Mouse (Mus musculus) heart, postnatal 0 days (tissue): ENCODE results near the gene Efcab12. TPM values are rescaled to one million over a fixed set of nuclear protein-coding genes. Genes with fewer than 3 reads are reported as not detected.

Source experiments
- ATAC-seq: fragments of 200-750 bp; cut with Nextera tagmentation; 2 replicates; pipeline ENCODE4 v1.8.0; 2017; ENCODE audit warnings: low read depth, moderate number of reproducible peaks, moderate library complexity; ENCODE audit not compliant: insufficient read depth
- DNase-seq: peaks from one replicate; pipeline ENCODE4 v3.0.0-alpha.2; 2016; ENCODE audit warnings: low spot score
- H3K27ac ChIP-seq: fragments of 300-500 bp; sonication (generic); 2 replicates; pipeline ENCODE4 v1.5.1; 2014; ENCODE audit warnings: low read depth, mild to moderate bottlenecking
- H3K27me3 ChIP-seq: fragments of 300-500 bp; sonication (generic); 2 replicates; pipeline ENCODE4 v1.6.1; 2014; ENCODE audit warnings: low read length, mixed read lengths; ENCODE audit not compliant: control insufficient read depth, insufficient read depth
- H3K36me3 ChIP-seq: fragments of 300-500 bp; sonication (generic); replicated peaks from 2 replicates; pipeline ENCODE4 v1.6.1; 2014; ENCODE audit warnings: low read length, mixed read lengths; ENCODE audit not compliant: control insufficient read depth, insufficient read depth
- H3K4me1 ChIP-seq: fragments of 300-500 bp; sonication (generic); 2 replicates; pipeline ENCODE4 v1.6.1; 2014; ENCODE audit warnings: antibody characterized with exemption; ENCODE audit not compliant: control insufficient read depth, insufficient read depth
- H3K4me2 ChIP-seq: fragments of 300-500 bp; sonication (generic); 2 replicates; pipeline ENCODE4 v1.6.1; 2014; ENCODE audit warnings: low read depth, mild to moderate bottlenecking, low read length, moderate library complexity
- H3K4me3 ChIP-seq: fragments of 300-500 bp; sonication (generic); 2 replicates; pipeline ENCODE4 v1.5.1; 2014; ENCODE audit warnings: low read depth, low read length
- H3K9ac ChIP-seq: fragments of 300-500 bp; sonication (generic); replicated peaks from 2 replicates; pipeline ENCODE4 v1.6.1; 2014; ENCODE audit warnings: low read depth, low read length, mixed read lengths
- H3K9me3 ChIP-seq: fragments of 300-500 bp; sonication (generic); replicated peaks from 2 replicates; pipeline ENCODE4 v1.6.1; 2016; ENCODE audit warnings: low read length; ENCODE audit not compliant: control insufficient read depth
- CTCF ChIP-seq: IDR thresholded peaks from 2 replicates; pipeline ENCODE4 v1.5.1; 2016; ENCODE audit warnings: antibody characterized with exemption, control low read depth, low read depth
- EP300 ChIP-seq: IDR thresholded peaks from 2 replicates; pipeline ENCODE4 v1.6.1; 2016; ENCODE audit warnings: antibody characterized with exemption, low read depth
- WGBS: fragments of 180-500 bp; shearing (Covaris S2); extraction: QIAGEN DNeasy Blood & Tissue Kit; methylation state at CpG from one replicate; pipeline ENCODE4 v1.1.7; 2014; 5-methylcytosine and 5-hydroxymethylcytosine counted together
- polyA plus RNA-seq: library from polyadenylated mRNA; unstranded; fragments of >200 nt; fragmentation: Nextera tagmentation; extraction: Ambion mirVana; gene quantifications from 2 replicates; pipeline ENCODE4 v1.2.1, GENCODE M21; 2015
- total RNA-seq: library from RNA; depleted of rRNA; stranded (reverse); fragments of >200 nt; gene quantifications from 2 replicates; pipeline ENCODE4 v1.2.3, GENCODE M21; 2014; ENCODE audit warnings: low replicate concordance

Gene Efcab12
- total and polyA plus RNA-seq, 2 experiments from 2014 or later: 0.30 TPM; not detected in 1

DNA sequence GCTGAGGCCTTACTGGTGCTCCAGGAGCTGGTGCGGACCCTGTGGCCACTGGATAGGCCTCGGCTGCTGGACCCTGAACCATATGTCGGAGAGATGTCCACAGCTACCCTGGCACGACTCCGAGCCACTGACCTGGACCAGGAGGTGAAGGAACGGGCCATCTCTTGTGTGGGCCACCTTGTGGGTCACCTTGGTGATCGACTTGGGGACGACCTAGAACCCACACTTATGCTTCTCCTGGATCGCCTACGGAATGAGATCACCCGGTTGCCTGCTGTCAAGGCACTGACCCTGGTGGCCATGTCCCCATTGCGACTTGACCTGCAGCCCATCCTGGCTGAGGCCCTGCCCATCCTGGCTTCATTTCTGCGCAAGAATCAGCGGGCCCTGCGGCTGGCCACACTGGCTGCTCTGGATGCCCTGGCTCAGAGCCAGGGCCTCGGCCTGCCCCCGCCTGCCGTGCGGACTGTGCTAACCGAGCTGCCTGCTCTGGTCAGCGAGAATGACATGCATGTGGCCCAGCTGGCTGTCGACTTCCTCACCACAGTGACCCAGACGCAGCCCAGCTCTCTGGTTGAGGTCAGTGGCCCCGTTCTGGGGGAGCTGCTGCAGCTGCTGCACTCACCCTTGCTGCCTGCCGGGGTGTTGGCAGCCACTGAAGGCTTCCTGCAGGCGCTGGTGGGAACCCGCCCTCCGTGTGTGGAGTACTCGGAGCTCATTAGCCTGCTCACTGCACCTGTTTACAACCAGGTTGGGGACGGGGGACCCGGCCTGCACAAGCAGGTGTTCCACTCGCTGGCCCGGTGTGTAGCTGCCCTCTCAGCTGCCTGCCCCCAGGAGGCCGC, 46.1 kb downstream of the Efcab12 start:
- Histone ChIP-seq H3K27ac (no peak overlapping the region), H3K9ac (no peak overlapping the region), H3K4me3 (no peak overlapping the region), H3K27me3 (no peaks in the 10 kb centered on the region), H3K4me1 (peaks cover 3% of the 10 kb centered on the region; the same call in 1 of the 2 replicates), H3K9me3 (no peaks in the 10 kb centered on the region), H3K36me3 (peaks cover 93% of the 10 kb centered on the region), H3K4me2 (no peak overlapping the region)
- no peak for TF ChIP-seq CTCF
- TF ChIP-seq EP300: no peak
- ATAC-seq (peak; percentile 55), DNase-seq (no peak)
- WGBS: 59% methylated on average over 34 of the region's 34 CpGs

DNA sequence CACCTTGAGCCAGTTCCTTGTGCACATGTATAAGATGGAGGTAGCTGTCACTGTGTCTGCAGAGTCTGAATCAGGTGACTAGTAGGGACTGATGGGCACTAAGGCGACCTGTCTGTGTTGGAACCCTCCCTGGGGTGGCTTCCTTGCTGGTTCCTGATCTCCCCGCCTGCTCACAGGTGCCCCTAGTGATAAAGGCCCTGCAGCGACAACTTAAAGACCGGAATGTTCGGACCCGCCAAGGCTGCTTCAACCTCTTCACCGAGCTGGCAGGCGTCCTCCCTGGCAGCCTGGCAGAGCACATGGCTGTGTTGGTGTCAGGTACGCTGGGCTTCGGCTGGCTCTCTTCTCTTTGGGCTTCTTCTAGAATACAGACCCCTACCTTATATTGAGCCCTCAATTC, 47.2 kb downstream of the Efcab12 start:
- H3K4me3 ChIP-seq: no peak overlapping the region
- WGBS: 55% methylated on average over 10 of the region's 10 CpGs
- no peak overlapping the region; the same call in 1 of the 2 replicates for H3K27ac ChIP-seq
- no peak for ATAC-seq
- H3K9me3 ChIP-seq: no peaks in the 10 kb centered on the region
- peaks cover 93% of the 10 kb centered on the region for H3K36me3 ChIP-seq
- H3K27me3 ChIP-seq: no peaks in the 10 kb centered on the region
- H3K4me2 ChIP-seq: no peak overlapping the region
- H3K4me1 ChIP-seq: peaks cover 3% of the 10 kb centered on the region; the same call in 1 of the 2 replicates
- H3K9ac ChIP-seq: no peak overlapping the region
- DNase-seq: peak; percentile 37
- TF ChIP-seq CTCF: no peak

DNA sequence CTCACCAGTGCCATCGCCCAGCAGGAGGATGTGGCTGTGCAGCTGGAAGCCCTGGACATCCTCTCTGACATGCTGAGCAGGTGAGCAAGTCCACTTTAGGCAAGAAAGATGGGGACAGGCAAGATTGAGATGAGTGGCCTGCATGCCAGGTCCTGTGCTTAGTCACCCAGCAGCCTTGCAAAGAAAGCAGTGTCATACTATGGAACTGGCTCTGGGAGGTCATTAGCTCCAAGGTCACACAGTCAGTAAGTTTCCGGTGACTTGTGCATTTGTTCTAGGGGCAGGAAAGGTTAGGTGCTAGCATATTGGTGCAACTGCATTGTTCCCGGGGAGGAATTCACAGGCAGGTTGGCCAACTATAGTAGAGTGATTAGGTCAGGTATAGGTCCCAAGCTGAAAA, 55.4 kb downstream of the Efcab12 start:
- TF ChIP-seq CTCF (no peak), EP300 (no peak)
- no peak overlapping the region for H3K4me2 ChIP-seq
- no peaks in the 10 kb centered on the region for H3K27me3 ChIP-seq
- peaks cover 91% of the 10 kb centered on the region for H3K36me3 ChIP-seq
- DNase-seq: no peak
- peak; percentile 24; the same call in 1 of the 2 replicates for ATAC-seq
- H3K27ac ChIP-seq: peak overlapping the region; percentile 30; the same call in 1 of the 2 replicates
- no peaks in the 10 kb centered on the region for H3K4me1 ChIP-seq
- 66% methylated on average over 3 of the region's 3 CpGs for WGBS
- no peak overlapping the region for H3K4me3 ChIP-seq
- no peak overlapping the region for H3K9ac ChIP-seq
- H3K9me3 ChIP-seq: no peaks in the 10 kb centered on the region

DNA sequence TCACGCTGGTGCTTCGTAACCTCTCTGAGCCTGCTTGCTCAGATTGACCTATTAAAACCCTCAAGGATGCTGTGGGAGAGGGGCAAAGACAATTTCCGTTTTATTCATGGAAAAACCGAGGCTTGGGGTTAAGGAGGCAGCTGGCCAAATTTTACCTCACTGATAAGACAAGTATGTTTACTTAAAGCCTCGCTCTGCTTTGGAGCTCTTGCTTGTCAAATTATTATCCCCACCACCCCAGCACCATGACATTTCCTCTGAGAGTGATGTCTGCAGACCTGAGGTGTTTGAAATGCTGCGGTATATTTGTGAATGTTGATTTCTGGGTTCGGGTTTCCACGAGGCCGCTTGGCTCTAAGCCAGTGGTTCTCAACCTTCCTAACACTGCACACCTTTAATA, 61.8 kb downstream of the Efcab12 start:
- H3K4me1 ChIP-seq: peaks cover 17% of the 10 kb centered on the region
- no peaks in the 10 kb centered on the region for H3K27me3 ChIP-seq
- H3K27ac ChIP-seq: peak overlapping the region; percentile 91
- peaks cover 28% of the 10 kb centered on the region for H3K36me3 ChIP-seq
- ATAC-seq (peak; percentile 22), DNase-seq (peak; percentile 49)
- peak overlapping the region; percentile 26 for H3K4me3 ChIP-seq
- no peaks in the 10 kb centered on the region for H3K9me3 ChIP-seq
- peak overlapping the region; percentile 50 for H3K9ac ChIP-seq
- 8% methylated on average over 9 of the region's 9 CpGs for WGBS
- H3K4me2 ChIP-seq: peak overlapping the region; percentile 76
- TF ChIP-seq CTCF: no peak
- no peak for TF ChIP-seq EP300

DNA sequence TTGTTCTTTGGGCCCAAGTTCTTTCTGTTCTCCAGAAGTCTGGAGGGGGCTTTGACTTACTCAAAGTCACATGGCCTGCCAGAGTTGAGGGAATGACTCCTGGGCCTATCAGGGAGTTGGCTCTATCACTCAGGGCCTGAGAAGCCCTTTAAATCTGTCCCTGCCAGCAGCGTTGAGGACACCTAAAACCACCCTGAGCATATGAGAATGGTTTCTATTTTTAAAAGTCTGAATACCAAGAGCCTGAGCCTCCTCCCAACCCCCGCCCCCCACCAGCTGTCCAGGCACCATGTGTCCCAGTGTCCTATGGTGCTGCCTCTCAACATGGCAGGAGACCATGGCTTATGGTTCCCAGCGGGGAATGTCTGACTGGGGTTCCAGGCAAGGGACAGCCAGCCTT, 62.4 kb downstream of the Efcab12 start:
- WGBS: 13% methylated on average over 3 of the region's 3 CpGs
- peak overlapping the region; percentile 78 for H3K9ac ChIP-seq
- ATAC-seq: peak; percentile 88
- peak overlapping the region; percentile 91 for H3K27ac ChIP-seq
- H3K4me2 ChIP-seq: peak overlapping the region; percentile 76
- no peaks in the 10 kb centered on the region for H3K9me3 ChIP-seq
- peak overlapping the region; percentile 95 for H3K4me3 ChIP-seq
- DNase-seq: peak; percentile 92
- peaks cover 17% of the 10 kb centered on the region for H3K4me1 ChIP-seq
- no peak for TF ChIP-seq CTCF
- no peak; the same call in 1 of the 2 replicates for TF ChIP-seq EP300
- no peaks in the 10 kb centered on the region for H3K27me3 ChIP-seq
- H3K36me3 ChIP-seq: peaks cover 22% of the 10 kb centered on the region; the same call in 1 of the 2 replicates
